Mouse (Mus musculus) heart, embryonic 16.5 days (tissue): Measurements from ENCODE around the gene Hip1. TPM values are rescaled to one million over a fixed set of nuclear protein-coding genes. Genes with fewer than 3 reads are reported as not detected.

Source experiments
- ATAC-seq: fragments of 200-750 bp; cut with Nextera tagmentation; replicated peaks from 2 replicates; pipeline ENCODE4 v1.8.0; 2017; ENCODE audit warnings: moderate number of reproducible peaks; ENCODE audit not compliant: insufficient read depth, low FRiP score; ENCODE audit errors: extremely low read depth
- H3K27ac ChIP-seq: fragments of 300-500 bp; sonication (generic); 2 replicates; pipeline ENCODE4 v1.5.1; 2014; ENCODE audit warnings: mild to moderate bottlenecking, low read length, control low read depth, moderate library complexity
- H3K27me3 ChIP-seq: fragments of 300-500 bp; sonication (generic); 2 replicates; pipeline ENCODE4 v1.6.1; 2014; ENCODE audit warnings: low read length, mixed read lengths; ENCODE audit not compliant: control insufficient read depth, insufficient read depth
- H3K36me3 ChIP-seq: fragments of 300-500 bp; sonication (generic); 2 replicates; pipeline ENCODE4 v1.6.1; 2014; ENCODE audit not compliant: control insufficient read depth, insufficient read depth
- H3K4me1 ChIP-seq: fragments of 300-500 bp; sonication (generic); 2 replicates; pipeline ENCODE4 v1.6.1; 2014; ENCODE audit warnings: low read length, mixed read lengths; ENCODE audit not compliant: control insufficient read depth, insufficient read depth
- H3K4me2 ChIP-seq: fragments of 300-500 bp; sonication (generic); 2 replicates; pipeline ENCODE4 v1.6.1; 2014; ENCODE audit warnings: low read depth, mild to moderate bottlenecking, control low read depth, low read length
- H3K4me3 ChIP-seq: fragments of 300-500 bp; sonication (generic); 2 replicates; pipeline ENCODE4 v1.5.1; 2014; ENCODE audit warnings: mild to moderate bottlenecking, control low read depth, low read length
- H3K9ac ChIP-seq: fragments of 300-500 bp; sonication (generic); 2 replicates; pipeline ENCODE4 v1.6.1; 2014; ENCODE audit warnings: low read length, control low read depth
- H3K9me3 ChIP-seq: fragments of 300-500 bp; sonication (generic); replicated peaks from 2 replicates; pipeline ENCODE4 v1.6.1; 2016; ENCODE audit warnings: low read length; ENCODE audit not compliant: control insufficient read depth
- WGBS: fragments of 180-500 bp; shearing (Covaris S2); extraction: QIAGEN DNeasy Blood & Tissue Kit; methylation state at CpG from one replicate; pipeline ENCODE4 v1.1.7; 2014; 5-methylcytosine and 5-hydroxymethylcytosine counted together
- polyA plus RNA-seq: library from polyadenylated mRNA; unstranded; fragments of >200 nt; fragmentation: Nextera tagmentation; extraction: Ambion mirVana; gene quantifications from 2 replicates; pipeline ENCODE4 v1.2.1, GENCODE M21; 2015

The Hip1 gene
- polyA plus RNA-seq, 1 experiment from 2014 or later, result 20.3 TPM

GRCm38 (mm10) chr5:135405437-135405836 lies 139.5 kb downstream of the Hip1 start:
- H3K27me3 ChIP-seq, result no peaks in the 10 kb centered on the region
- no peak overlapping the region for H3K4me3 ChIP-seq
- H3K36me3 ChIP-seq, result 0 out of 2 replicates have a peak, but pooled peaks cover 5% of the 10 kb centered on the region
- H3K4me1 ChIP-seq, result no peaks in the 10 kb centered on the region
- 88% methylated on average over 9 of the region's 9 CpGs for WGBS
- H3K4me2 ChIP-seq, result no peak overlapping the region
- H3K27ac ChIP-seq, result no peak overlapping the region
- ATAC-seq, result no peak
- no peak overlapping the region for H3K9ac ChIP-seq
- H3K9me3 ChIP-seq, result peaks cover 2% of the 10 kb centered on the region; the same call in 1 of the 2 replicates

- Histone ChIP-seq H3K9ac (no peak overlapping the region), H3K27ac (no peak overlapping the region), H3K4me1 (no peaks in the 10 kb centered on the region), H3K9me3 (peaks cover 2% of the 10 kb centered on the region; the same call in 1 of the 2 replicates), H3K27me3 (no peaks in the 10 kb centered on the region), H3K4me3 (no peak overlapping the region), H3K36me3 (0 out of 2 replicates have a peak, but pooled peaks cover under 1% of the 10 kb centered on the region), H3K4me2 (no peak overlapping the region)
- WGBS, result 35% methylated on average over 20 of the region's 20 CpGs
- ATAC-seq, result no peak
These were observed 140.3 kb downstream of the Hip1 start for GRCm38 (mm10) chr5:135404623-135405022.

GRCm38 (mm10) chr5:135400244-135400643 lies 144.7 kb downstream of the Hip1 start:
- Histone ChIP-seq H3K4me3 (no peak overlapping the region), H3K4me1 (no peaks in the 10 kb centered on the region), H3K27ac (no peak overlapping the region), H3K9me3 (peaks cover 2% of the 10 kb centered on the region; the same call in 1 of the 2 replicates), H3K4me2 (no peak overlapping the region), H3K9ac (no peak overlapping the region), H3K36me3 (no peaks in the 10 kb centered on the region), H3K27me3 (no peaks in the 10 kb centered on the region)
- 9% methylated on average over 2 of the region's 2 CpGs for WGBS
- no peak for ATAC-seq

GRCm38 (mm10) chr5:135399382-135399781 lies 145.5 kb downstream of the Hip1 start:
- Histone ChIP-seq H3K36me3 (no peaks in the 10 kb centered on the region), H3K4me2 (no peak overlapping the region), H3K27ac (no peak overlapping the region), H3K27me3 (no peaks in the 10 kb centered on the region), H3K4me1 (peaks cover 4% of the 10 kb centered on the region; the same call in 1 of the 2 replicates), H3K9ac (no peak overlapping the region), H3K4me3 (no peak overlapping the region), H3K9me3 (peaks cover 2% of the 10 kb centered on the region; the same call in 1 of the 2 replicates)
- 35% methylated on average over 6 of the region's 6 CpGs for whole genome bisulfite sequencing
- no peak for ATAC-seq

GRCm38 (mm10) chr5:135395826-135396225 lies 149.1 kb downstream of the Hip1 start:
- Histone ChIP-seq H3K27ac (no peak overlapping the region), H3K27me3 (no peaks in the 10 kb centered on the region), H3K9me3 (no peaks in the 10 kb centered on the region), H3K9ac (no peak overlapping the region), H3K4me2 (no peak overlapping the region), H3K4me3 (no peak overlapping the region), H3K4me1 (peaks cover 13% of the 10 kb centered on the region), H3K36me3 (peaks cover 9% of the 10 kb centered on the region)
- ATAC-seq, result no peak
- WGBS, result 50% methylated on average over 5 of the region's 5 CpGs

GRCm38 (mm10) chr5:135394004-135394823 lies 150.7 kb downstream of the Hip1 start, which contains the start of gene Pom121:
Pom121 (minus strand) TSS chr5:135394546.
- Histone ChIP-seq H3K4me1 (peaks cover 13% of the 10 kb centered on the region), H3K4me3 (peak within 1 kb of the TSS; percentile 84), H3K27me3 (no peaks in the 10 kb centered on the region), H3K4me2 (peak within 1 kb of the TSS; percentile 88), H3K27ac (peak within 1 kb of the TSS; percentile 82), H3K9ac (peak within 1 kb of the TSS; percentile 98), H3K9me3 (no peaks in the 10 kb centered on the region), H3K36me3 (peaks cover 17% of the 10 kb centered on the region)
- peak; percentile 90 for ATAC-seq
- under 1% methylated on average over 98 of the region's 110 CpGs for WGBS

- no peaks in the 10 kb centered on the region for H3K4me1 ChIP-seq
- no peak overlapping the region for H3K4me3 ChIP-seq
- peaks cover 73% of the 10 kb centered on the region for H3K36me3 ChIP-seq
- WGBS, result 86% methylated on average over 10 of the region's 10 CpGs
- H3K9me3 ChIP-seq, result no peaks in the 10 kb centered on the region
- no peak for ATAC-seq
- H3K9ac ChIP-seq, result no peak overlapping the region
- H3K27ac ChIP-seq, result no peak overlapping the region
- no peaks in the 10 kb centered on the region for H3K27me3 ChIP-seq
- H3K4me2 ChIP-seq, result no peak overlapping the region
These were observed 161.1 kb downstream of the Hip1 start for GRCm38 (mm10) chr5:135383771-135384170.

GRCm38 (mm10) chr5:135382746-135383145 lies 162.2 kb downstream of the Hip1 start:
- Histone ChIP-seq H3K27me3 (no peaks in the 10 kb centered on the region), H3K9me3 (no peaks in the 10 kb centered on the region), H3K27ac (no peak overlapping the region), H3K4me2 (no peak overlapping the region), H3K9ac (no peak overlapping the region), H3K36me3 (peaks cover 78% of the 10 kb centered on the region), H3K4me1 (no peaks in the 10 kb centered on the region), H3K4me3 (no peak overlapping the region)
- WGBS, result 85% methylated on average over 7 of the region's 7 CpGs
- ATAC-seq, result no peak

- H3K36me3 ChIP-seq, result peaks cover 71% of the 10 kb centered on the region
- no peaks in the 10 kb centered on the region for H3K27me3 ChIP-seq
- H3K9me3 ChIP-seq, result no peaks in the 10 kb centered on the region
- no peak overlapping the region for H3K4me2 ChIP-seq
- no peak overlapping the region for H3K4me3 ChIP-seq
- H3K4me1 ChIP-seq, result no peaks in the 10 kb centered on the region
- H3K9ac ChIP-seq, result no peak overlapping the region
- WGBS, result 94% methylated on average over 10 of the region's 10 CpGs
- ATAC-seq, result no peak
- no peak overlapping the region for H3K27ac ChIP-seq
These were observed 163.5 kb downstream of the Hip1 start for GRCm38 (mm10) chr5:135381356-135381925.
